15 mouse cellular contexts compared by ENCODE assay signal in genomic region chr10:79502830-79503644, GRCm38 (mm10). TPM values are rescaled to one million over a fixed set of nuclear protein-coding genes. Genes with fewer than 3 reads are reported as not detected.
DNase-seq lines count a peak whose midpoint lies in the region; ATAC-seq and TF ChIP-seq lines count a peak whose summit lies in the region.
"Had no signal": no experiment of that assay in that cellular context is flagged by ENCODE, and none has a peak within 500 bp of the region (broad histone marks: within the 10 kb centered on the region; RNA-seq: fewer than 3 reads in every experiment).

No protein-coding gene starts in this region.

- WGBS in heart, adult 2 months: 68% methylated on average over 6 of the region's 6 CpGs
- WGBS in midbrain, embryonic 14.5 days: 66% methylated on average over 6 of the region's 6 CpGs
- 62% methylated on average over 6 of the region's 6 CpGs for WGBS in midbrain, embryonic 16.5 days

- no peak overlapping the region for H3K4me2 ChIP-seq in midbrain, embryonic 14.5 days (ENCODE audit: low read length)
- H3K4me2 ChIP-seq in midbrain, embryonic 16.5 days (ENCODE audit: low read length): no peak overlapping the region

- no peaks in the 10 kb centered on the region for H3K9me3 ChIP-seq in midbrain, embryonic 14.5 days (ENCODE audit: control insufficient read depth, low read length)
- peaks cover 3% of the 10 kb centered on the region; the same call in 1 of the 2 replicates for H3K9me3 ChIP-seq in midbrain, embryonic 16.5 days (replicated peaks; ENCODE audit: control insufficient read depth, low read length, poor library complexity, severe bottlenecking)
- H3K9me3 ChIP-seq: limb, embryonic 10.5 days; megakaryocyte, embryonic 14.5 days had no signal

- no peaks in the 10 kb centered on the region for H3K36me3 ChIP-seq in heart, adult 2 months (ENCODE audit: control insufficient read depth, insufficient read depth, low read length)
- no peaks in the 10 kb centered on the region for H3K36me3 ChIP-seq in midbrain, embryonic 14.5 days (ENCODE audit: control insufficient read depth, insufficient read depth, low read length)
- H3K36me3 ChIP-seq in midbrain, embryonic 16.5 days (ENCODE audit: control insufficient read depth, insufficient read depth, low read length): no peaks in the 10 kb centered on the region
- H3K36me3 ChIP-seq: hindbrain, embryonic 10.5 days; limb, embryonic 10.5 days had no signal

- ATAC-seq in midbrain, embryonic 14.5 days (ENCODE audit: low FRiP score, low TSS enrichment): no peak
- ATAC-seq in midbrain, embryonic 16.5 days: no peak

- H3K4me3 ChIP-seq in heart, adult 2 months: no peak overlapping the region
- no peak overlapping the region for H3K4me3 ChIP-seq in midbrain, embryonic 14.5 days (replicated peaks; ENCODE audit: low read depth, low read length)
- H3K4me3 ChIP-seq in midbrain, embryonic 16.5 days (ENCODE audit: low read depth, low read length): no peak overlapping the region
- H3K4me3 ChIP-seq: hindbrain, embryonic 10.5 days; limb, embryonic 10.5 days; megakaryocyte, embryonic 14.5 days had no signal

- no peak for TF ChIP-seq POLR2A in heart, adult 2 months (IDR thresholded peaks at IDR 0.05; ENCODE audit: insufficient read depth, low read depth, low read length)

- H3K4me1 ChIP-seq in heart, adult 2 months (ENCODE audit: control insufficient read depth, insufficient read depth, low read length): no peaks in the 10 kb centered on the region
- no peaks in the 10 kb centered on the region for H3K4me1 ChIP-seq in midbrain, embryonic 14.5 days (ENCODE audit: control insufficient read depth, insufficient read depth, low read length)
- H3K4me1 ChIP-seq in midbrain, embryonic 16.5 days (ENCODE audit: control insufficient read depth, insufficient read depth, low read length): no peaks in the 10 kb centered on the region
- H3K4me1 ChIP-seq: hindbrain, embryonic 10.5 days; limb, embryonic 10.5 days; megakaryocyte, embryonic 14.5 days had no signal

- no peak for TF ChIP-seq EP300 in heart, adult 2 months (IDR thresholded peaks at IDR 0.05; ENCODE audit: insufficient read depth, low read depth, low read length)

- H3K9ac ChIP-seq in heart, adult 2 months (ENCODE audit: low read depth, low read length): no peak overlapping the region
- no peak overlapping the region for H3K9ac ChIP-seq in midbrain, embryonic 14.5 days (replicated peaks; ENCODE audit: low read length)
- no peak overlapping the region for H3K9ac ChIP-seq in midbrain, embryonic 16.5 days (ENCODE audit: low read depth, low read length)

- H3K79me2 ChIP-seq in heart, adult 2 months (replicated peaks; ENCODE audit: control insufficient read depth, insufficient read depth, low read length): no peaks in the 10 kb centered on the region

- H3K27ac ChIP-seq in heart, adult 2 months: no peak overlapping the region
- H3K27ac ChIP-seq in midbrain, embryonic 14.5 days (replicated peaks; ENCODE audit: low read depth, low read length): no peak overlapping the region
- H3K27ac ChIP-seq in midbrain, embryonic 16.5 days (ENCODE audit: low read length): no peak overlapping the region
- H3K27ac ChIP-seq: hindbrain, embryonic 10.5 days; limb, embryonic 10.5 days had no signal

- peak; percentile 29; the same call in 1 of the 2 replicates for TF ChIP-seq CTCF in heart, adult 2 months (IDR thresholded peaks at IDR 0.05)

- intact Hi-C loops in heart, adult 2 months (cut with DNase I): no loop called here
- intact Hi-C loops in heart, postnatal 36 days (cut with DNase I): no loop called here

- DNase-seq in heart, adult 2 months: no peak
- no peak for DNase-seq in heart, postnatal 36 days
- peak; percentile 29 for DNase-seq in midbrain, embryonic 14.5 days
- peak; percentile 47 for DNase-seq in induced T-regulatory cell, adult 2 months (ENCODE audit: low read depth)
- DNase-seq in yolk sac, embryonic 10.5 days (ENCODE audit: low spot score): peak; percentile 21
- DNase-seq in gastrocnemius, adult 18-20 months (ENCODE audit: low spot score): no peak
- DNase-seq in frontal cortex, postnatal 36 days (ENCODE audit: low spot score in 2 of 2): no peak

- no peaks in the 10 kb centered on the region; the same call in 1 of the 2 replicates for H3K27me3 ChIP-seq in heart, adult 2 months (ENCODE audit: control insufficient read depth, insufficient read depth, low read length)
- H3K27me3 ChIP-seq in midbrain, embryonic 14.5 days (ENCODE audit: control insufficient read depth, insufficient read depth, low read length): no peaks in the 10 kb centered on the region
- H3K27me3 ChIP-seq in midbrain, embryonic 16.5 days (ENCODE audit: control insufficient read depth, insufficient read depth, low read depth, low read length): no peaks in the 10 kb centered on the region
- H3K27me3 ChIP-seq: megakaryocyte, embryonic 14.5 days had no signal

RNA-seq across cellular contexts. Expression of gene Plpp2, which starts 30.6 kb away (rescaled TPM):
- 1 to 10 TPM; 2.3 to 3.5 TPM for total RNA-seq in heart, adult 2 months (2021)
- polyA plus RNA-seq in heart, adult 2 months (2012; rRNA removed): 2.4 and 3.8 TPM in 2 replicates
- total RNA-seq in heart, postnatal 36 days (2021): 1 to 10 TPM; 2.2 to 2.7 TPM
- 14.7 and 19.1 TPM in 2 replicates for polyA plus RNA-seq in midbrain, embryonic 14.5 days (2014; fragmentation: Nextera tagmentation; extraction: Ambion mirVana)
- polyA plus RNA-seq in midbrain, embryonic 16.5 days (2015; fragmentation: Nextera tagmentation; extraction: Ambion mirVana): 19.2 and 22.4 TPM in 2 replicates
- 1 to 10 TPM in 1 of 2 experiments, under 1 TPM in 1; 0.80 to 1.3 TPM for total RNA-seq in gastrocnemius, adult 18-20 months (2021)

RNA-seq across cellular contexts. Expression of gene Vmn2r83, which starts 34.5 kb away (rescaled TPM):
- total RNA-seq in heart, adult 2 months (2021): not detected
- polyA plus RNA-seq in heart, adult 2 months (2012; rRNA removed): not detected in 2 replicates
- total RNA-seq in heart, postnatal 36 days (2021): not detected
- not detected in 2 replicates for polyA plus RNA-seq in midbrain, embryonic 14.5 days (2014; fragmentation: Nextera tagmentation; extraction: Ambion mirVana)
- 0.10 TPM in 1 of 2 replicates, not detected in the other for polyA plus RNA-seq in midbrain, embryonic 16.5 days (2015; fragmentation: Nextera tagmentation; extraction: Ambion mirVana)
- total RNA-seq in gastrocnemius, adult 18-20 months (2021): not detected
- total RNA-seq: adrenal gland, postnatal 4 days had no signal
- polyA plus RNA-seq: cortical plate, adult 2 months; frontal cortex, adult 2 months; hindbrain, embryonic 10.5 days; limb, embryonic 10.5 days; stomach, embryonic 14.5 days had no signal

RNA-seq across cellular contexts. Expression of gene Mier2, which starts 52.0 kb away (rescaled TPM):
- 10 to 100 TPM; 12.7 to 12.9 TPM for total RNA-seq in heart, adult 2 months (2021)
- 27.4 and 31.8 TPM in 2 replicates for polyA plus RNA-seq in heart, adult 2 months (2012; rRNA removed)
- total RNA-seq in heart, postnatal 36 days (2021): 10 to 100 TPM; 11.1 to 12.7 TPM
- 48.8 and 64.3 TPM in 2 replicates for polyA plus RNA-seq in midbrain, embryonic 14.5 days (2014; fragmentation: Nextera tagmentation; extraction: Ambion mirVana)
- polyA plus RNA-seq in midbrain, embryonic 16.5 days (2015; fragmentation: Nextera tagmentation; extraction: Ambion mirVana): 56.2 and 56.8 TPM in 2 replicates
- total RNA-seq in gastrocnemius, adult 18-20 months (2021): 10 to 100 TPM; 15.5 to 21.4 TPM

Comparison
In these comparisons a context has a peak if more than half of its experiments do, and no peak if none do; other contexts are left out.
1. DNase-seq: peak in midbrain, embryonic 14.5 days (single experiment), induced T-regulatory cell, adult 2 months (single experiment) and yolk sac, embryonic 10.5 days (single experiment); none in heart, adult 2 months (0 of 2), heart, postnatal 36 days (0 of 2), gastrocnemius, adult 18-20 months (single experiment) and frontal cortex, postnatal 36 days (0 of 2).